Mouse (Mus musculus): ENCODE results near the gene Ccdc138.
A peak's percentile ranks its signal among the peaks of the same experiment; 100 is the strongest.
"Not testable (repeated sequence)": the region's sequence is repeated elsewhere in the genome, so short reads cannot be mapped to it uniquely, and the experiment has no call there.

The Ccdc138 gene

DNA sequence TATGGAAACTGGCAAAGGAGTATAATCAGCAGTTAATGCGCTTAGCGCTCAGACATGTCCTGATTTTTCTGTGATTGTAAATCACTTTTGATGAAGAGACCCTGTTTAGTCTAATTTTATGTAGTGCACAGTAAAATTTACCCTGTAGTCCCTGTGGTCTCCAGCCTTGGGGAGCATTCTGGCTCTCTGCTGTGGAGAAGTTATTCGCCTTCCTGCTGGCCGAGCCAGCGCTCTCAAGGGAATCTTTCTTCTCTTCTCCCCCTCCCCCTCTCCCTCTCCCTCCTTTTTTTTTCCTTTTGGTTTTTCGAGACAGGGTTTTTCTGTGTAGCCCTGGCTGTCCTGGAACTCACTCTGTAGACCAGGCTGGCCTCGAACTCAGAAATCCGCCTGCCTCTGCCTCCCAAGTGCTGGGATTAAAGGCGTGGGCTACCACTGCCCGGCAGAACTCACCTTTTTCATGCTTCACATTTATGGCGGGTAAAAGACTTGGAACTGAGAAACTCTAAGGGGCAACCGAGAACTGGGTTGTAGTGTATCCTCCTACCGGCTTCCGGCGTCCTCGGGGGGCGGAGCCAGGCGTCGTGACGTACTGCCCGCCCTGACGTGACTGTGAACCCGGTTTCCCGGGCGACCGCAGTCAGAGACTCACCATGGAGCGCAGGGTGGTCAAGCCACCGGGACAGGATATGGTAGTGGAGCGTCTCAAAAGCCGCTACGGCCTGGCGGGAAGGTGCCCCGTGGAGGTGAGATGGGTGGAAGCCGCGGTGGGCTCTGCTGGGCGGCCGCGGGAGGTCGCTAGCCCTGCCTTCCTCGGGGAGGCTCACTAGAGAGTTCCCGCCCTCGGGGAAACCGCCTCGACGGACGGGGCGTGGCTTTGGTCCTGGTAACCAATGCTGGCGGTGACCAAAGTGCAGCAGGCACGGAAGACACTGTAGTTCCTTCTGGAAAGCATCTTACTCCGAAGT, at the start of gene Ccdc138:
Gene Ccdc138 (plus strand): TSS at position 629 of the 965 bp plus-strand sequence.
- DNase-seq (ENCODE audit: low spot score) = peak; percentile 96

DNA sequence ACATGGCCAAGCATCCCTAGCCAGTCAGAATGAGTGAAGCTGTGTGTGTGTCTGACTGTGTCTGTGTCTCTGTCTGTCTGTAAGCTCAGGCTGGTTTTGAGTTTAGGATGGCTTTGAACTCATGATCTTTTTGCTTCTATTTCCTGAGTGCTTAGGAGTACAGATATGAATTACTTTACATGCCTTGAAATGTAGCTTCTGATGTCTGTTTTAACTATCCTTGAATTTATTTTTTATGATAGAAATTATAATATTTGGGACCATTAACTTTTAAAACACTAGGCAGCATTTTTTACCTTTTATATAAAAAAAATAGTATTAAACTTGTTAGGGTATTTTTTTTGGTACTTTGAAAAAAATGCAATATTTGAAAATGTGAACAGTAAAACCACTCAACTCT, 46.2 kb upstream of the Ccdc138 start:
- no peak for DNase-seq (ENCODE audit: low spot score)

DNA sequence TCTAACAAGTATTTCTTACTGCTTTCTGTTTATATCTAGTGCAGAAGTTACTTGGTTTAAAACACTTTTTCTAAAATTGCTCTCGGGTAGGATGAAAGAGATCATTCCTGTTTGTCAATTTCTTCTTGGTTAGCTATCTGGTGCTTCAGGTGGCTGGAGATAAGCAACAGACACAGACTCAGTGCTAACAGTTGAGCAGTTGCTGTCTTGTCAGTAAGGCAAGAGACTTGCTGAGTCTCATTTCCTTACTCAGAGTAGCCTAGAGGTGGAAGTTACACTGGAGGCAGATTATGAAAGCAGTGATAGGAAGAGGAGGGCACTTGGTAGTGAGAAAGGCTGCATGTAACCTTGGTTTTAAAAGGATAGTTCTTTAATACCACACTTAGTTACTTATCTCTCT, 45.6 kb upstream of the Ccdc138 start:
- no peak for DNase-seq (ENCODE audit: low spot score)

DNA sequence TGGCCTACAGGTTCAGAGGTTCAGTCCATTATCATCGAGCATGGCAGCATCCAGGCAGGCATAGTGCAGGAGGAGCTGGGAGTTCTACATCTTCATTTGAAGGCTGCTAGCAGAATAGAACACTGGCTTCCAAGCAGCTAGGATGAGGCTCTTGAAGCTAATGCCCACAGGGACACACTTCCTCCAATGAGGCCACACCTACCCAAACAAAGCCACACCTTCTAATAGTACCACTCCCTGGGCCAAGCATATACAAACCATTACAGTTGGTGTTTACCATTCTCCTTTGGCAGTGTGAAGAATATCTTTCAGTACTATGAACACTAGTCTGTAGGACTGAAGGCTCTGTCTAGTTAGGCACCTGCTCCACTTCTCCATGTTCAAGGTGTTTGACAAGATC, 37.9 kb upstream of the Ccdc138 start:
- DNase-seq (ENCODE audit: low spot score) = no peak

DNA sequence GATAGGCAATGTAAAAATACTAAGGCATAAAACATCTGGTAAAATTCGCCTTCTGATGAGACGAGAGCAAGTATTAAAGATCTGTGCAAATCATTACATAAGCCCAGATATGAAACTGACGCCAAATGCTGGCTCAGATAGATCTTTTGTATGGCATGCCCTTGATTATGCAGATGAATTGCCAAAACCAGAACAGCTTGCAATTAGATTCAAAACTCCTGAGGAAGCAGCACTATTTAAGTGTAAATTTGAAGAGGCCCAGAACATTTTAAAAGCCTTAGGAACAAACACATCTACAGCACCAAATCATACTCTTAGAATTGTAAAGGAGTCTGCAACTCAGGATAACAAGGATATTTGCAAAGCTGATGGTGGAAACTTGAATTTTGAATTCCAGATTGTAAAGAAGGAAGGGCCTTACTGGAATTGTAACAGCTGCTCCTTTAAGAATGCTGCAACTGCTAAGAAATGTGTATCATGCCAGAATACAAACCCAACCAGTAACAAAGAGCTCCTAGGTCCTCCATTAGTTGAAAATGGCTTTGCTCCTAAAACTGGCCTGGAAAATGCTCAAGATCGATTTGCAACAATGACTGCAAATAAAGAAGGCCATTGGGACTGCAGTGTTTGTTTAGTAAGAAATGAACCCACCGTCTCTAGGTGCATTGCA, 20.5 kb upstream of the Ccdc138 start:
- DNase-seq (ENCODE audit: low spot score) = no peak

DNA sequence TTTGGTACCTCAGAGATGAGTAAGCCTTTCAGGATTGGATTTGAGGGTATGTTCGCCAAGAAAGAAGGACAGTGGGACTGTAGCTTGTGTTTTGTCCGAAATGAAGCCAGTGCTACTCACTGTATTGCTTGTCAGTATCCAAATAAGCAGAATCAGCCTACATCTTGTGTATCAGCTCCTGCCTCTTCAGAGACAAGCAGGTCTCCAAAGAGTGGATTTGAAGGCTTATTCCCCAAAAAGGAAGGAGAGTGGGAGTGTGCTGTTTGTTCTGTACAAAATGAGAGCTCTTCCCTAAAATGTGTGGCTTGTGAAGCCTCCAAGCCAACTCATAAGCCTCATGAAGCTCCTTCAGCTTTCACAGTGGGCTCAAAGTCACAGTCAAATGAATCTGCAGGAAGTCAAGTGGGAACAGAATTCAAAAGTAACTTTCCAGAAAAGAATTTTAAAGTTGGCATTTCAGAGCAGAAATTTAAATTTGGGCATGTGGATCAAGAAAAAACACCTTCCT, 19.6 kb upstream of the Ccdc138 start:
- no peak for DNase-seq (ENCODE audit: low spot score)

DNA sequence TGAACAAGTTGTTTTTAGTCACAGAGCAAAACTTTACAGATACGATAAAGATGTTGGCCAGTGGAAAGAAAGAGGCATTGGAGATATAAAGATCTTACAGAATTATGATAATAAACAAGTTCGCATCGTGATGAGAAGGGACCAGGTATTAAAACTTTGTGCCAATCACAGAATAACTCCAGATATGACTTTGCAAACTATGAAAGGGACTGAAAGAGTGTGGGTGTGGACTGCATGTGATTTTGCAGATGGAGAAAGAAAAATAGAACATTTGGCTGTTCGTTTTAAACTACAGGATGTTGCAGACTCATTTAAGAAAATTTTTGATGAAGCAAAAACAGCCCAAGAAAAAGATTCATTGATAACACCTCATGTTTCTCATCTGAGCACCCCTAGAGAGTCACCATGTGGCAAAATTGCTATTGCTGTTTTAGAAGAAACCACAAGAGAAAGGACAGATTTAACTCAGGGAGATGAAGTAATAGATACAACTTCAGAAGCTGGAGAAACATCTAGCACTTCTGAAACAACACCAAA, 17.7 kb upstream of the Ccdc138 start:
- DNase-seq (ENCODE audit: low spot score) = no peak

DNA sequence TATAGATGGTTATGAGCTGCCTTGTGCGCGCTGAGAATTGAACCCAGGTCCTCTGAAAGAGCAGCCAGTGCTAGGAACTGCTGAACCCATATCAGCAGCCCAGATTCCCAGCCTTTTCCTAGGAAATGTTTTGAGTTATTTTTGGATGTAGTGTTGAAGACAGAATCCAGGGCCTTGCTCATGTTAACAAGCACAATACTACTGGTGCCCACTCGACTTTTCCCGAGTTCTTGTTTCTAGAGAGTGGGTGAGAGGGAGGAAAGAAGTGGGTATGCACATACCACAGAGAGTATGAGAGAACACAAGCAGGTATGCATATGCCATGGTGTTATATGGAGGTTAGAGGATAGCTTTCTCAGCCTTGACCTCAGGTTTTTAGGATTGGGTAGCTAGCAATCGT, 6.7 kb upstream of the Ccdc138 start:
- DNase-seq (ENCODE audit: low spot score) = no peak

DNA sequence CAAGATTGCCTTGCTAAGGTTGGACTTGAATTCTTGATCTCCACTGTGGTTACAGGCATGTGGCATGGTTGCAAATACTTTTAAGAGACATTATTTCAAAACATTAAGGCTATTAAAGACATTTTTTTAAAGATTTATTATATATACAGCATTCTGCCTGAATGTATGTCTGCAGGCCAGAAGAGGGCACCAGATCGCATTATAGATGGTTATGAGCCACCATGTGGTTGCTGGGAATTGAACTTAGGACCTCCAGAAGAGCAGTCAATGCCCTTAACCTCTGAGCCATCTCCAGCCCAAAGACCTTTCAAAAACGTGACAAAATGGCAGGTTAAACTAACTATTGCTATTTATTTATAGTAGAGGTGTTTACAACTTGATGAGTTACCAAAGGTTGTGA, 2.1 kb upstream of the Ccdc138 start:
- DNase-seq (ENCODE audit: low spot score) = no peak

DNA sequence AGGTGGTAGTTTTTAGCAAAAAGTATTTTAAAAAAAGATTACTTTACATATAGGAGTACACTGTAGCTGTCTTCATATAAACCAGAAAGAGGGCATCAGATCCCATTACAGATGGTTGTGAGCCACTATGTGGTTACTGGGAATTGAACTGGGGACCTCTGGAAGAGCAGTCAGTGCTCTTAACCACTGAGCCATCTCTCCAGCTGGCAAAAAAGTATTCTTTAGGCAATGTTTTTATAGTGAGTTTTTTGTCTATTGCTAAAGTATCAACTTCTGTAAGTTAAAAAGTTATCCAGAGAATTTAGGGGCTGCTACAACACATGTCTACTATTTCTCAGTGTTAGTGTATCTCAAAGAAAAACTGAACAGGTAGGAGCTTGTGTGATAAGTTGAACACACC, 1.0 kb upstream of the Ccdc138 start:
- DNase-seq (ENCODE audit: low spot score) = no peak

DNA sequence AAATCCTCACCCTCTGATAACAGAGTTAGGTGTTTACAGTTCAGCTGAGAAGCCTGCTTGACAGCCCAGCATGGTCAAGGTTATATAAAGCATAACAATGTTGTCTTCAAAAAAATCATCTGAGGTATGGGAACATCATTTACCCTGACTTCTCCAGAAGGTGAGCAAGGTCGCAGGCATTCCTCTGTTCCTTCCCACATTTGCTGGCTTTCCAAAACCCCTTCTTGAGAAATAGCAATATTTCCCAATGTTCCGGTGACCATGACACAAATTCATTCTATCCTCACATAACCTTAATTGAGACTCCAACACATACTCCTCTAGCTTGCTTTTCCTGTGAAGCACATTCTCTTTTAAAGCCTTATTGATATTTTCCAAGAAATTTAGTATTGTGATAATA, 768 bp downstream of the Ccdc138 start:
- no peak for DNase-seq (ENCODE audit: low spot score)

DNA sequence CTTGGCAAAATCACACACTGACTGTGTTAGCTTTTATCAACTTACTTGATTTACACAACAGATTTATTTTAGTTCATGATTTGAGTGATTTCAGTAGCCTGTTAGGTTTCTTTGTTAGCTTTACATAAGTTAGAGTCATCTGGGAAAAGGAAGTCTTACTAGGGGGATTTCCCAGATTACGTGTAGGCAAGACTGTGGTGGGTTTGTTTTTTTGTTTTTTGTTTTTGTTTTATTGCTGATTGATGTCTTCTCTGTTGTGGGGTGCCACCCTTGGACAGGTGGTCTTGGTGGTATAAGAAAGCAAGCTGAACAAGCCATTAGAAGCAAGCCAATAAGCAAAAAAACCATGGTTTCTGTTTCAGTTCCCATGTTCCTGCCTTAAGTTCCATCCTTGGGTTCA, 31.6 kb downstream of the Ccdc138 start:
- no peak for DNase-seq (ENCODE audit: low spot score)

DNA sequence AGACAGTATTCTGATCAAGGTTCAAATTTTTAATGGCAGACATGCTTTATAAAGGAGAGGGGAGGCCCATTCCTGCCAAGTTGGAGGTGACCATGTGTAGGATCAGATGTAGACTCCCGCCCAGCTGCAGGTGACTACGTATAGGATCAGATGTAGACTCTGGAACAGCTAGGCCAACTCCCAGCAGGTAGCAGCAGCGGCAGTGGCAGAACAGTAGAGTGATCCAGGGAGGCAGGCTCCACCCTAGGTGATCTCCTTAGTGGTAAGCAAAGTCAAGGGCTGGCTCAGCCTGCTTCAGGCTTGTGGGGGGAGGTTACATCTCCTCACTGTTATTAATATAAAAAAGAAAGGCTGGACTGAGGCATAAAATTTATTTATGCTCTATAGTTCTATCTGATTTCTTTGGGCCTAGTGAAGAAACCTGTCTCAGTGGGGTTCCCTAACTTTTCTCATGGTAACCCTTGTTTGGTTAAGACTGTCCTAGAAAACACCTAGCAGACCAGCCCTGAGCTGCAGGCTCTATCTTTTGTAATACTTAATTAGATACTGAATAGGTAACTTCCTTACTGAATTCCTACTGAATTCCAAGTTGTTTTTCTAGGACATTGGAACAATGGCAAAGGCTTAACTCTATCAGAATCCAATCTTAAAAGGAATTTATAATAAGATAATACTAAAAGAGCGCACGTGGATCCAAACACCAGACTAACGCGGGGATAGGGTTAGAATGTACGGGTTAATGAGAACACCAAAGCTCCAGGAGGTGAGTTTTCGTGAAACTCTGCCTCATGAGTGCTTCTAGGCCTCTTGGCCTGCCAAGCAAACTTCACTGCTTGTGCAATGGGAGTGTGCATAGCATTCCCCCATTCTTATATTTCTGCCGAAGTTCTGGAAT, 33.4 kb downstream of the Ccdc138 start:
- DNase-seq (ENCODE audit: low spot score) = no peak

DNA sequence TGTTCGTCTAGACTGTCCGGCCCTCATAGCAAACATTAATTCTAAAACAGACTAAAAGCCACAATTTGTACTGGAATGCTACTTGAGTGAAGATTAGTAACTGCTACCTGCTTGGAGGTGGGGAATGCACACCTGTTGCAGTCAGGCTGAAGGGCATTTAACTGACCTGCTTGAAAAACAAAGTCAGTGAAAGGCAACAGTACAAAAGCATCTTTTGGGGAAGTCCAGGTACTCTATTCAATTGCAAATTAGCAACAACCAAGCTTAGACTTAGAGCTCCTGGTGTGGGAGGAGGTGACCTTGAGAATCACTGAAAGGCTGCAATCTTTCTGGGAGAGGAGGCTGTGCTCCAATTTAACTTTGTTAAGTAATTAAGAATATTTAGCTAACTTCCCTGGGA, 34.4 kb downstream of the Ccdc138 start:
- DNase-seq (ENCODE audit: low spot score) = no peak

DNA sequence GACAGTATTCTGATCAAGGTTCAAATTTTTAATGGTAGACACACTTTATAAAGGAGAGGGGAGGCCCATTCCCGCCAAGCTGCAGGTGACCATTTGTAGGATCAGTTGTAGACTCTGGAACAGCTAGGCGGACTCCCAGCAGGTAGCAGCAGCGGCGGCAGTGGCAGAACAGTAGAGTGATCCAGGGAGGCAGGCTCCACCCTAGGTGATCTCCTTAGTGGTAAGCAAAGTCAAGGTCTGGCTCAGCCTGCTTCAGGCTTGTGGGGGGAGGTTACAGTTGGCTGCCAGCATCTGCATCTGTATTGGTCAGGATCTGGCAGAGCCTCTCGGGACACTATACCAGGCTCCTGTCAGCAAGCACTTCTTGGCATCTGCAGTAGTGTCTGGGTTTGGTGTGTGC, 38.5 kb downstream of the Ccdc138 start:
- not testable (repeated sequence) for DNase-seq (ENCODE audit: low spot score)

DNA sequence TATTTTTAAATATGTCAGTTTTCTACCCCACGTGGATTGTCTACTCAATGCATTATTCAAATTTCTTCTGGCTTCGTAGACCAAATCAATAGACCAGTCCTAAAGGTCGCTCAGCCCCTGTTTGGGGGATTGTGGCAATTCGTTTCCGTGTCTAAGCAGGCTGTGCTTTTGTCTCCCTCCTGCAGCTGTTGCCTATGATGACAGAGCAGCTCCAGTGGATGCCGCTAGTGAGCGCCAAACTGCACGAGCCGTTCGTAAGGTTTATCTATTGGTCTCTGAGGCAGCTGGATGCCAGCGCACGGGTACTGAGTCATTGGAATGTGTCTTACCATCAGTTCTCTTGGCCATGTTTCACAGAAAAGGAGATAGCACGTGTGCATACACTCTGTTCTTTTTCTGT, 42.9 kb downstream of the Ccdc138 start:
- no peak for DNase-seq (ENCODE audit: low spot score)

DNA sequence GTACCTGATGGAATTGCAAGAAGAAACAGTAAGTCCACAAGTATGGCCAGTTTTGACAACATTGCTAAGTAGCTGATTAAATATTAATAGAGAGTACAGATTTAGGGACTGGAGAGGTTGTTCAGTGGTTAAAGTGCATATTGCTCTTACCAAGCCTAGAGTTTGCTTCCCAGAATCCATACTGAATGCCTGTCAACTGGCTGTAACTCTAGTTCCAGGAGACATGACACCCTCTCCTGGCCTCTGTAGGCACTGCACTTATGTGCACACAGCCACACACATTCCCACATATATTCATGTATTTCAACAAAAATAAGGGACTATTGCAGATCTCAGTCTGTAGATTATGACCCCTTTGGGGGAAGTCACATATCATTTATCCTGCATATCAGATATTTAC, 51.0 kb downstream of the Ccdc138 start:
- no peak for DNase-seq (ENCODE audit: low spot score)

DNA sequence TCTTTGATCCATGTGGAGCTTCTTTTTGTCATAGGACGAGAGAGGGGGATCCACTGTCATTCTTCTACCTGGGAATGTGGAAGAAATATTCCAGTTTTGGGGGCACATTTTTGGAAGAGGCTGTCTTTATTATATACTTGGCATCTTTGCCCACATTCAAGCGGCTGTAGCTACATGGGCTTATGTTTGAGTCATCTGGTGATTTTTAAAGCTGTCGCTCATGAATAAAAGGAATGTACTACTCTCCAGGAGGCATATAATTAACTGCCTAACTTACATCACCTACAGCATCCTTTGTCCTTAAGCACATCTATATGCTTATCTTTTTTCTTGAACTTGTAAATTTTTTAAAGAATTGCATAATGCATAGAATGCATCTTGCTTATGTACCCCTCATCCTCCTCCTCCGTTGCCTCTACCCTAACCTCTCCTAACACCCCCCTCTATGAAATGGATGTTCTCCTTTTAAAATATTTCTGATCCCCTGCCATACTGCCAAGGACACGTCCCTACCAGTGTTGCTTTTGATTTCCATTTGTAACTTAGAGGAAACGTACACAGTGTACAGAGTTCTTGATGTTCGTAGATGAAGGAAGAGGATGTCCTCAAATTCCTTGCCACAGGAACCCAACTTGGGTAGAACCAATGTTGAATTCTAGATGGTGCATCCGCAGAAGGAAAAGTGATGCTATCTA, 57.1 kb downstream of the Ccdc138 start:
- DNase-seq (ENCODE audit: low spot score) = no peak

DNA sequence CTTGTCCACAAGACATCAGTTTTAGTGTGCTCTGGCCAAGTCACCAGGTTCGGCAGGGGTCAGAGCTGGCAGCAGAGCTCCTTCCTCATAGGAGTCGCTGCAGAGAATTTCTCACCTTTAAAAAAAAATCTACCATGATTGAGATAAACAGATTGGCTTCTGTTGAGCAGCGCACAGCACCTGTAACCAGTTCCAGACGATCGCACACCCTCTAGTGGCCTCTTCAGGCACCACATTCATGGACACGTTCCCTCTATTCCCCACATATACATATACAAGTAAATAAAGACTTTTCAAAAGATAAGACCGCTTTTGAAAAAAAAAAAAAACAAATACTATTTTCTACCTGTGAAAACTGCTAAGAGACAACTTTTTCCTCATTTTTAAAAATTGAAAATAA, 61.4 kb downstream of the Ccdc138 start:
- peak; percentile 63 for DNase-seq (ENCODE audit: low spot score)

DNA sequence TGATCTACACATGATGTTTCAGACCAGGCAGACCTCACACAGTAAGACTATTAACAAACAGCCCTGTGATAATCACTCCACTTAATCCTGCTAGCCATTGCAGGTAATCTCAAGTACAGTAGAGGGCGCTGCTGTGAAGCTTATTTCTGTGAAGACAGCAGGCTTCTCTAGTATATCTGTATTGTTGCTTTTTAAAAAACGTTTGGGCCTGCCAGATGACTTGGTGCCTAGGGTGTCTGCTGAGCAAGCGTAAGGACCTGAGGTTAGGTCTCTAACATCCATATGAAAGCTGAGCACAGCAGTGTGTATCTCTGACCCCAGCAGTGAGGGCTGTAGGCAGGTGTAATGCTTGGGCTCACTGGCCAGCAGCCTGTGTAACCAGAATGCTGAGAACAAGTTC, 62.2 kb downstream of the Ccdc138 start:
- no peak for DNase-seq (ENCODE audit: low spot score)

DNA sequence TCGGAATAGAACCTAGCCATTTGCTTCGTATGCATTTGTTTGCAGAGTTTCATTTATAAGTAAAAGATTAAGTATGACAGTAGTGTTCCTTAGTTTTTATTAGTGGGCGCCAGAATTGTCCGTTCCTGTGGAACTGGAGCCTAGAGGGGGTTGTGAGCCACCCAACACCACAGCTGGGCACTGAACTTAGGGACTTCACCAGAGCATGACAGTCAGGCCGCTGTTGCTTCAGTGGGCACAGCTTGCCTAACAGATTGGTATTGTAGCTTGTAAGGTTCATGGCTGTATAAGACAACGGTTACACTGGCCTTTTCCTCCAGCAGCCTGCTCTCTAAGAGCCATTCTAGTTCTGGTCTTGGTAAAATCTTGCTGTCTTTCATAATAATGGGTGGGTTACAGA, 62.8 kb downstream of the Ccdc138 start:
- no peak for DNase-seq (ENCODE audit: low spot score)
